Mouse (Mus musculus) MEL (cell line): ENCODE results near the gene Polg.

Source experiments
- CTCF ChIP-seq, 3 experiments: IDR thresholded peaks in 2 of 3; conservative IDR thresholded peaks in 1 of 3; 2 replicates each; pipeline ENCODE4 v1.5.1; 2011 to 2012; ENCODE audit warnings: low read length in 3 of 3, low read depth in 2 of 3, mild to moderate bottlenecking in 2 of 3, improper control_type of control experiment in 1 of 3, inconsistent platforms in 1 of 3, mixed read lengths in 1 of 3, moderate library complexity in 1 of 3; ENCODE audit not compliant: control insufficient read depth in 1 of 3, insufficient read depth in 1 of 3, poor library complexity in 1 of 3, severe bottlenecking in 1 of 3
- GATA1 ChIP-seq: IDR thresholded peaks from 2 replicates; pipeline ENCODE4 v1.6.1; 2011; ENCODE audit warnings: low read depth, low read length, improper control_type of control experiment
- HCFC1 ChIP-seq: IDR thresholded peaks from 2 replicates; pipeline ENCODE4 v1.6.1; 2012; ENCODE audit warnings: low read depth, mild to moderate bottlenecking, inconsistent platforms, low read length, improper control_type of control experiment, moderate library complexity
- TCF12 ChIP-seq: IDR thresholded peaks from 2 replicates; pipeline ENCODE4 v1.6.1; 2014; ENCODE audit warnings: low read depth, mild to moderate bottlenecking, inconsistent platforms, low read length, improper control_type of control experiment, moderate library complexity
- ZC3H11A ChIP-seq: IDR thresholded peaks from 2 replicates; pipeline ENCODE4 v1.6.1; 2012; ENCODE audit warnings: low read depth, mild to moderate bottlenecking, inconsistent platforms, low read length, improper control_type of control experiment

DNA sequence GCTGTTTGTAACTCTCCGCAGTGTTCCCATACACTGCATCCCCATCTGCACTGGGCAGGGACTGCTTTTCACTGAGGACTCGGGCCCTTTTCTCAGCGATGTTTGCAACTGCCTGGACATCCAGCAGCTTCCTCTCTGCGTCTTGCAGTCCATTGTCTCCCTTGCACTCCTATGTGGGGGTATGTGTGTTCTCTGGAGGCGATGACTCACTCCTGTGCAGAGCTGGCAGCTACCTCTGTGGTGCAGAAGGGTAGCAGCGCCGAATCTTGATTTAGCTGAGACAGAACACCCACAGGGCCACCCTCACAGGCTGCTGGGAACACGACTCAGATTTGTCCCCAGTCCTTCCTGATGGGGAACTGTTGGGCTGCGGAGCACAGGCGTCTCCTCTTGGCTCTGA, 20.4 kb upstream of the Polg start:
- TF ChIP-seq ZC3H11A (no peak), GATA1 (no peak), TCF12 (no peak), HCFC1 (no peak), CTCF (IDR thresholded peaks at IDR 0.05 in 2 of 3, conservative IDR thresholded peaks at IDR 0.05 in 1 of 3; ENCODE audit: control insufficient read depth in 1 of 3, insufficient read depth in 1 of 3, low read depth in 2 of 3, low read length in 3 of 3, poor library complexity in 1 of 3, severe bottlenecking in 1 of 3) (no peak)
